Mouse (Mus musculus): ENCODE results near the gene Efnb3. TPM values are rescaled to one million over a fixed set of nuclear protein-coding genes. Genes with fewer than 3 reads are reported as not detected.

Efnb3 gene
- 1.5 and 2.0 TPM in 2 replicates for total RNA-seq (2021)
- long read RNA-seq, experiment 1, partial matches to known transcripts, result 0 of 1 reads
- long read RNA-seq, experiment 1, other reads (novel, unspliced or antisense), result 0 of 1 reads
- long read RNA-seq, experiment 2, partial matches to known transcripts, result 0 of 1 reads
- long read RNA-seq, experiment 2, other reads (novel, unspliced or antisense), result 0 of 1 reads

DNA sequence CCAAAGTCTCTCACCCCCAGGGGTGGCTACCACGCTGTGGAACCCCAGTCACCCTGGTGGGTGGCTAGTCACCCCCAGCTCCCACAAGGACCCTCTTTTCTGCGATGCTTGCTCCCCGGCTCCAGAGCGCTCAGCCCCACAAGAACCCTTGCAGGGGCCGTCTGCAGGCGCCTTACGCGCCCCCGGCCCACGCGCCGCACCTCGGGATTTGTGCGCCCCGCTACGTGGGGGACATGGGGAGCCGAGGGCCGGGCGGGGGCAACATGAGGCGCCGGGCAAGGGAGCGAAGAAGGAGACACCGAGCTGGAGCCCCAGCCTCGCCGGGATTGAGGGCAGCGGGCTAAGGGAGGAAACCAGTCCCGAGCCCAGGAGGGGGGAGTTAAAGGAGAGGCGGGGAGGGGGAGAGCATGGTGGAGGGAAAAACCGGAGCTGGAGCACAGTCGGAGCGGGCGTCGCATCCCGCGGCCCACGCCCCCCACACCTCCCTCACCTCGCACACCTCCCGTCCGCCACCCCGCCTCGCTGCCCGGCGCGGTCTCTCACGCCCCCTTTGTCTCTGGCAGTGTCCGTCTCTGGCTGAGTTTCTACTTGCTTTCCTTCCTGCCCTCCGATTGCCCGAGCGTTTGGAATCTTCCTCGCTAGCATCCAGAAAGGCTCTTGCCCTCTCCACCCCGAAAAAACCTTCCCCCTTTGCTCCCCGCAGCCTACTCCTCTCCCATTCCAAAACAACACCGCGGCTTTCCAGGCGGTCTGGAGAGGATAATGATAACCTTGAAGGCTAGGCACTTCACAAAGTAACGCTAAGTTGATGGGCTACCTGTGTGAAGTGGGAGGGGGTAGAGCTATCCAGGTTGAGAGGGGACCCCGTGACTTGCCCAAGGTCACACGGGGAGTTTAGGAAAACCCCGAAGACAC is at the start of gene Efnb3:
Gene Efnb3, minus strand, starts transcription at position 355 of the 915 bp plus-strand sequence.
- DNase-seq, result peak; percentile 43

DNA sequence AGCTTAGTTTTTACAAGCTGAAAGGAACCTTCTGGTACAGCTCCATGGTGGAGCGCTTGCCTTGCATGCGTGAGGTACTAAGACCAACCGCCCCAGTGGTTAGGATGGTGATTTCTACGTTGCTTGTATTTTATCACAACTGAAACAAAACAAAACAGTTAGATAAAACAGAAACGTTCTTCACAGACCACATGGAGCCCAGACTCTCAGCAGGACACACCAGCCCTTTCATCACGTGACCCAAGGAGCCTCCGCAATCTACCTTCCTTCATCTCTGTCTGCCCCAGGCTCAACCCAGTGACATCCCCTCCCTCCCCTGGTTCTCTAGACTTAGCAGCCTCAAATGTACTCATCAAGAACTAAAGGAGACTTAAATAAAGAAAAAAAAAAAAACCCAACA is 49.4 kb upstream of the Efnb3 start:
- no peak for DNase-seq

DNA sequence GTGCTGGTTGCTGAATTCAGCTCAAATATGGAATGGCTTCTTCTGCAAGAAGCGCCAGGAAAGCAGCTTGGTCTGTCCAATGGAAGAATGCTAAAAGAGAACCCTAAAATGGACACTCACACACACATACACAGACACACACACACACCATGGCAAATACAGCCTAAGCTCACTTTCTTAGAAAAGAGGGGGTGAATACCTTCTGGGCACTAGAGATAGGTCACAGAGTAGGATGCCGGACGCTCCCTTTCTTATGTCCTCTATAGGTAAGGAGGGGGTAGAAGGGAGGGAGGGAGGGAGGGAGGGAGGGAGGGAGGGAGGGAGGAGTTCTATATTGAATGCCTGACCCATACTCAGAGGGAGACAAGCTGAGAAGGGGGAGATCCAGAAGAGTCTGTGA is 48.5 kb upstream of the Efnb3 start:
- DNase-seq, result no peak

DNA sequence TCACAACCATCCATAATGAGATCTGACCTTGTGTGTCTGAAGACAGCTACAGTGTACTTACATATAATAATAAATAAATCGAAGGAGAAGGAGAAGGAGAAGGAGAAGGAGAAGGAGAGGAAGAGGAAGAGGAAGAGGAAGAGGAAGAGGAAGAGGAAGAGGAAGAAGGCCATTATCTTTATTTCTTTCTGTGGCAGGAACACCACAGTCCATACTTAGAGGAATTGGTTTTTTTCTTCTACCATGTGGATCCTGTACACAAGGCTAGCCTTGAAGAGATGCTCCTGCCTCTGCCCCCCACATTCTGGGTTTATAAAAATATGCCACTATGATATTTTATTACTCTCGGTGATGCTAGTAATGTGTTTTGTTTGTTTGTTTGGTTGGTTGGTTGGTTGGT is 46.8 kb upstream of the Efnb3 start:
- no peak for DNase-seq

DNA sequence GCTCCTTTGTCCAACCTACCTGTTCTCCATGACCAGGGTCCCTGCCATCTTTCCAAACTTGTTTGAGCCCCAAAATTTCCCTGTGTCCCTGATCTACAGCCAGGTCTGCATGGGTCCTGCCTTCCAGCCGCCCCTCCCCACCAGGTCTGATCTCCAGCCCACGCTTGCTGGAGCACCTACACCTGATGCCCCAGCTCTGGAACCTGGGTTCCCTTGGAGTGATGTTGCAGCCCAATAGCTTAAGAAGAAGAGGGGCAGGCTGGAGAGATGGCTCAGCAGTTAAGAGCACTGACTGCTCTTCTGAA is 46.4 kb upstream of the Efnb3 start:
- DNase-seq, result no peak

DNA sequence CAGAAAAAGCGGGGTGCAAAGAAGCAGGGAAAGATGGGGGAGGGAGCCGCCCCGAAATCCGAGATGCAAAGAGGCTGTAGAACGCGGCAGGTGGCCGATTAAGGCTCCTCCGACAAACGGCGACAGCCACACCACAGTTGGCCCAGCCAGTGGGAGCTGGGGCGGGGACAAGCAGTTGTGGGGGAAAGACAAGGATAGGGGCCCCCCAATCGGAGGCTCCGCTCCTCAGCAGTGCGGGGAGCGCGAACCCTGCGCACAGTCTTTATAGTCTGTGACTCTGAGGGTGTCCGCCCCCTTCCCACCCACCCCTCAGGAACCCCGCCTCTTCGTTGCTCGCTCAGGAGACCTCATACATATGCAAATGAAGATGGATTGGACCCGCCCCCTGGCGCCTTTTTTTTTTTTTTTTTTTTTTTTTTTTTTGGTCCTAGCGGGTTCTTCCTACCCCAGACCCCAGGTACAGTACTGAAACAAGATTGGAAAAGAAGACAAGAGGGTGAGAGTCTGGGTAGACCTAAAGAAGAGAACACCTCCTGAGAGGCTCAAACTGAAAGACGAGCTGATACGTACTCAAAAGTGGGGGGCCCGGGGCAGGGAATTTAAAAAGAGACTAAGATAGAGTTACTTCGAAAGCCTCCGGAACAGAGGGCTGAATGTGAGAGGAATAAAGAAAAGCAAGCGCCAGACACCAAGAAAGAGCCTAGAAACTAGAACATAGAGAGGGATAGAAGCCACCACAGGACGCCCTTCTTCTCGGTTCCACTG is 45.9 kb upstream of the Efnb3 start, which contains the start of gene Atp1b2:
Gene Atp1b2, minus strand, starts transcription at position 217 of the 765 bp plus-strand sequence.
- peak; percentile 85 for DNase-seq

DNA sequence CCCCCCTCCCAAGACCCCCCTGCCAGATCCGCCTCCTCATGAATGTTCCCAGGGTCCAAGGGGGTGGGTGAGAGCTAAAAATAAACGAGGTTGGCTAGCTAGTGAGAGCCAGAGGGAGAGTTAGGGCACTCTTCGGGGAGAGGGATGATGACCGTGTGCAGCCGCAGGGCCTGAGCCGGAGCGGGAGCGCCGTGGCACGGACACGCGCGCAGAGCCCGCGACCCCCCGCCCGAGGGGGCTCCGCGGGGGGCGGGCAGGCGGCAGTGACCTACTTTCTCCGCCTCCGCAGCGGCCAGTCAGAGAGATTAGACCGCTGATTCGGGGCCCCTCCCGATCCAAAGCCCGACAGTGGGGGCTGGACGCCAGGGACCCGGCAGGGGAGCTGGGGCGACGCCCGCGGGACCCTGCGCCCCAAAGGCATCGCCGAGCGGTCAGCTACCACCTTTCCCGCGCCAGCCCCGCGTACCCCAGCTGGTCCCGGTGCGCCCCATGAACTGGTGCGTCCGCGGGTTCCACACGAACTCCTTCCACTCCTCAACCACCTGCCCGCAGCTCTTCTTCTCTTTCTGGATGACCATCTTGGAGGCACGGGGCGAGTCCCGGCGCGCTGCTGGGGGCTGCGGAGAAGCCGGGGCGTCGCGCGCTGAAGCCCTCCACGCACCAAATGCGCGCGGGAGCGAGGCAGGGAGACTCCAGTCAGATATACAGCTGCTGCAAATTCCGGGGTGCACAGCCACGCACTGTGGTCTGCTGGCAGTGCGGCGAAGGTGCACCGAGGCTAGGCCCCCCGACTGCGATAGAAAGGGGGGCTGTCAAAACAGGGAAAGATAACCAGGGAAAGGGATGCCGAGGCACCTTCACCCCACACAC is 45.0 kb upstream of the Efnb3 start:
- DNase-seq, result peak; percentile 54

DNA sequence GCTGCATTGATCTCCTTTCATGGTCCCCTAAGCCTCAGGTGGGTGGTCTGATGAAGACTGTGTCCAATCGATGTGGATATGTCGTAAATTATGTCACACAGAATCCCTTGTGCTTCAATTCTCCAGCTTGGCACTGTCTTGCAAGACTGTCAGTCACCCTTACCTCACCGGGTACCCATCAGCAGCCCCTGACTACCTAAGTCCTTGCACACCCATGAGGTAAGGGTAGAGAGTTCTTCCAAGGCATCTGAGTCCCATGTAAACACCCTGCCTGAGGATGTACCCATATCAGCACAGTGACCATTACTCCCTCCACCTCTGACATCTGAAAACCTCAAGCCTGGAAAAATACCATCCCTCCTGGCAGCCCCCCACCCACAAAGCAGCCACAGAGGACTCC is 44.3 kb upstream of the Efnb3 start:
- DNase-seq, result no peak

DNA sequence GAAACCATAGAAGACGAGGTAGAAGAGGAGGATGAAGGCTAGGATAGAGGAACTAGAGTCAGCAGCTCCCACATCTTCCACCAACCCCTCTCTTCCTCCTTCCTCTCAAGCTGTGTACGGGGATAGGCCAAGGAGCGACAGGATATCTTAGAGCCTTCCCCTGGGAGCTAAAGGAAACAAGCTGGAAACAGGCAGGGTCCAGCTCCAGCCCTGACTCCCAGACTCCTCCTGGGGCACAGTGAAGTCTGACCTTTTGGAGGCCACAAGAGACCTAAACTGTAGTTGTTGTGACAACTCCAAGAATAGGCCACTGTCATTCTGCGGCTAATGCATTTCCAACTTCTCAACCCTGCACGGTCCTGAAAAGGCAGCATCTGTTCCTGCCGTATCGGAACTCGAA is 43.5 kb upstream of the Efnb3 start:
- no peak for DNase-seq

DNA sequence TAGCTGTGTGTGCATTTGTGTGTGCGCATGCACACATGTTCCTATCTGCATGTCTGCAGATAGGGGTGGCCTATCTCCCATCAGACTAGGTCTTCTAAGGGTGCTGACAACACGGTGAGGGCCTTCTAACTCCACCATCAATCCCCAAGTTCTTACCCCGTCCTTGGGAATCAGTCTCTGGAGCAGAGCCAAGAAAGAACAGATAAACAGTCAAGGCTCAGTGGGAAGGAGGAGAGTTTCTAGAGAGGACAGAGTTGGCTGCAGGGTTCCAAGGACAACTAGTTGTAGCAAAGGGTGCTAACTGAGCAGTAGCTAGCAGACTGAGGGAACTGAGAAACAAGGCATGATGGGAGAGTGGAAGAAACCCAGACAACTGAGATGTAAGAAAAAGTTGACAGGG is 41.8 kb upstream of the Efnb3 start:
- DNase-seq, result no peak

DNA sequence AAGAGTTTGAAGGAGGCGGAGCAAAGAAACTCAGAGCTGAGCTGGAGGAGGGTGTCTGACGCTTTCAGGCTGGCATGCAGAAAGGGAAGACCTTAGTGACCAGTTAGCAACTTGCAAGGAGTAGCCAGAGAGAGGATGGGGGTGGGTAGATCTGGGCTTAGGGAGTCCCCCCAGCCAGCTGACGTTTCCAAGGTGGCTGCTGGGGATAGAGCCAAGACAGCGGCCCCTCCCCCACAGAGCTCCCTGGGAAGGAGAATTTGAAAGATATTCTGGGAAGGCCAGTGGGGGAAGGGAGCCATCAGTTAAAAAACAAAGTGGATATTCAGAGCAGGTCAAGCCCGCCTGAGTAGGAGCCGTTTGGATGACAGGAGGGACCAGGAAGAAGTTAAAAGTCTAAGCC is 40.1 kb upstream of the Efnb3 start:
- peak; percentile 81 for DNase-seq

DNA sequence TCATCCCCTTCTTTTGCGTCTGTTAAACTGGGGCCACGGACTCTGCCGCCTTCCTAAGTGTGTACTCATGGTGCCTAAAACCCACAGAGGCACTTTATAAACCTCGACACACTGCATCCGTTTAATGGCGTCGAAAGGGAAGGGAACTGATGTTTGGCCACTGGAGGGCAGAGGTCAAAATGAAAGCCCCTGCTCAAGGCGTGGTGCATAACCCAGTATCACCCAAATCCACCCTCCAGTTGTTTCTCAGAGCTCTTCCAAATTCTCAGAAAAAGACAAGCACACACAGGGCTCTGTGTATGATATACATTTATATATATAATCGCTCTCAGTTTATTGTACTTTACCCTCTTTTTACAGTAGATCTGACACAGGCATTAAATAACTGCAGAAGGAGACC is 39.4 kb upstream of the Efnb3 start:
- DNase-seq, result peak; percentile 1

DNA sequence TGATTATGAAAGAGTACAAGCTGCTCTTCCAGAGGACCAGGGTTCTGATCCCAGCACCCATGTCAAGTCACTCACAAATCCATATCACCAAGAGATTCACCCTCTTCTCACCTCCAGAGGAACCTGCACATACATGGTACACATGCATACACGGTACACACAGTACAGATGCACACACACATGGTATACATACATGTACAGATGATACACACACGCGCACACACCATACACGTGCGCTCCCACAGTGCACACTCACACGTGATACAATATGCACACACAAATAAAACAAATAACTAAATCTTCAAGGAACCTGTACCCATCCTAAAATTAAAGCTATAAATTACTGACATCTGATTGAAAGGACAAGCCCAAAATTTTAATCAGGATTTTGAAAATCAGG is 34.8 kb upstream of the Efnb3 start:
- DNase-seq, result no peak

DNA sequence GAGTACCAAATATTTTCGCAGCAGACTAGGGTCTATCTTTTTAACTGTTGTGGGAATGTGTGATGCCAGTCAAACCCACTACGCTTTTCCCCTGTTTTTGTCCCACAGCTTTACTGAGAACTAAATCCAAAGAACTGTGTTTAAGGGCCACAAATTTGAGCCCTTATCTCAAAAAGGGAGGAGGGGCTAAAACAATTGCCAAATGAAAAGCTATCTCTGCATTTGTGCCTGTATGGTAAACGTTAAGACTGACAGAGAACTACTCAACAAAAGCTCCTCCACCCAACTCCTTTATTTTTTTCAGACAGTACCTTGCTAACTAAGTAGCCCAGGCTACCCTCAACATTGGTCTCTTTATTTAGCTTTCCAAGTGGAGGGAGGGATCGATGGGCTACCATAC is 32.8 kb upstream of the Efnb3 start:
- no peak for DNase-seq

DNA sequence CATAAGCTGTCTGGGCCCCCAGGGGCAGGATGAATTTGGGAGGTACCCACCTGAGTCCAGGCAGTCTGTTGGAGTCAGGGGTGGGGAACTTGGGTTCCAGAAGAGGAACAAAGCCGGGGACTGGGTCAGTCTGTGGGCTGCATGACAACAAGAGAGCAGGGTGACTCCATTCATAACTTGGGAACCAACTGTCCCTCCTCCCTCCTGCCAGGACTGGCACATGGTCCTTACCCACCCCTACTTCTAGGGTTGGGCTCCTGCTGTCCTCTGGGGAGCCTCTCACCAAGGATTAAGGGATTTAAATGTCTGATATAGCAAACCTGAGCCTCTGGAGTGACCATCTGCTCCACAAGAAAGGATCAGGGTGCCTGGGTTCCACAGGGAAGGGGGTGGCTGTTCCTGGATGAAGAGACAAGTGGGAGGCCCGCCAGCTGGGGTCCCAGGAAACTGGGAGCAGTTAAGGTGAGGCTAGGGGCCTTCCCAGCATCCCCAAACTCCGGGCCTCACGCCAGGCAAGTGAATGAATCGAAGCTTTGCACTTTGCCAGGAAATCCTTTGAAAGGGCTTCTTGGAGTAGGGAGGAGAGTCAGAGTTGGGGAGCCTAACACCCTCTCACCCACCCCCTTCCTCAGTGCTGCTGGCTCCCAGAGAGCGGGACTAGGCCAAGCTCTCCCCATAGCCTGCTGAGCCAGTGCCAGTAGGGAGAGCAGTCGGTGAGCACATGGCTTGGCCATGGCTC is 32.1 kb upstream of the Efnb3 start:
- DNase-seq, result no peak

DNA sequence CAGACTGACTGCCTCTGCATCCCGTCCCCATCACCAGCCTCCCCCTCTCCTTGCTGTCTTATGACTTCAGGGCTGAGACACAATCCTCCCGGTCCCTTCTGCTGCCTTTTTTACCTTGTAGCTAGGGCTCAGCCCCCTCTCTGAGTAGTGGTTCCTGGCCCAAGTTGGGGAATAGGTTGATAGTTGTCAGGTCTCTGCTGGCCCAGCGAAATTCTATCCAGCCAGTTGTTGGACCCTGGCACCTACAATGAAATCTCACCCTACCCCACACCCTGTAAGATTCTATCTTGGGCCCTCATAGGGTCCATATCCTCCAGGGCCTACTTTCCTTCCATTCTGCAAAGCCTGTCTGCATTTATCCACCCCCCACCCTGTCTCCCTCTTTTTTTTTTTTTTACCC is 31.4 kb upstream of the Efnb3 start:
- DNase-seq, result no peak

DNA sequence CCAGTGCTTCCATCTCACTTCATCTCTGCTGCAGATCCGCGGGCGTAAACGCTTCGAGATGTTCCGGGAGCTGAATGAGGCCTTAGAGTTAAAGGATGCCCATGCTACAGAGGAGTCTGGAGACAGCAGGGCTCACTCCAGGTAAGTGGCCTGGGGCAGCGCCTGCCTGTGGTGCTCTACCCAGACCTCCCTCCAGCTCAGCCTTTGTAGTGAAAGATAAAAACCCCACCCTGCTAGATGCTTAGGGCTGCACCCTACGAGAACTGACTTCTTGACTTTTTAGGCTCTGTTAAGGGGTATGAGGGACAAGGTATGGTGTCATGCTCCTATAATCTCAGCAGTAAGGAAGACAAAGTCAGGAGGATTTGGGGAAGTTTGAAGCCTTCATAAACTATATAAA is 30.6 kb upstream of the Efnb3 start:
- DNase-seq, result no peak

DNA sequence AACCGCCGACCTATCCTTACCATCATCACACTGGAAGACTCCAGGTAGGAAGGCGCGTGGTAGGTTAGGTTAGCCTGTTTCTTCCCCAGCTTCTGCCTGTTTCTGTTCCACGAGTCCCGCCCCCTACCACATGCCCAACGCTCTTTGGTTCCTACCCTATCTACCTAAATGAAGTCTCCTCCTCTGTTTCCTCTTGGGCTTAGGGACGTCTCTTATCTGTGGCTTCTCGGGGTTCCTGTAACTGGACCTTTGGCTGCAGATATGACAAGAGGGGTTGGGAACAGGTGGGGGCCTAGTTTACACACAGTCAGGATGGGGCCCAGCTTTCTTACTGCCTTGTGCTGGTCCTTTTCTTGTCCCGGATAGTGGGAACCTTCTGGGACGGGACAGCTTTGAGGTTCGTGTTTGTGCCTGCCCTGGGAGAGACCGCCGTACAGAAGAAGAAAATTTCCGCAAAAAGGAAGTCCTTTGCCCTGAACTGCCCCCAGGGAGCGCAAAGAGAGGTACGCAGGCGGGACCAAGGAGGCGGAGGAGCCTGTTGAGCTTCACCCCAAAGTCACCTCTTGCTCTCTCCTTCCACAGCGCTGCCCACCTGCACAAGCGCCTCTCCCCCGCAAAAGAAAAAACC is 29.3 kb upstream of the Efnb3 start:
- no peak for DNase-seq

DNA sequence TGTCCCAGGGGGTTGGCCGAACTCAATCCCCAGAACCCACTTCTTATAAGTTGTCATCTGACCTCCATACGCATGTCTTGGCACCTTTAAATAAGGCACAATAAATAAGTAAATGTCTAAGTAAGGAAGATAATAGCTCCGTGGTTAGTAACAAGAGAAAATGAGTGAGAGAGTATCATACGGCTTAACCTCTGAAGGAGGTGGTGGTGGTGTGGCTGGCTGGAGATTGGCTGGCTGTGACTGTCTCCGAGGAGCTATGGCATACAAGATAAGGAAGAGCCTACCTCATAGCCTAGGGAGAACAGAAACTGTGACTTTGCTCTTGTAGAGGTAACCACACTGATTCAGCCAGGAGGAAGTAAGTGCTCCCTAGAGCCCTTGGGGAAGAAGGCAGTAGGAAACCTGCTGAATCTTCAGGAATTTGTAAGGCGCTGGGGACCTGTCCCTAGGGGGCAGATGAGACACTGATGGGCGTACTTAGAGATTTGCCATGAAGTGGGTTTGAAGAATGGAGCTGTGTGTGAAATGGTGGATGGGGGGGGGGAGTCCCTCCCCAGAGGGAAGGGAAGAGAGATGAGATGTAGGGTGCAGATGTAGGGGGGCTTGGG is 25.8 kb upstream of the Efnb3 start:
- DNase-seq, result no peak

DNA sequence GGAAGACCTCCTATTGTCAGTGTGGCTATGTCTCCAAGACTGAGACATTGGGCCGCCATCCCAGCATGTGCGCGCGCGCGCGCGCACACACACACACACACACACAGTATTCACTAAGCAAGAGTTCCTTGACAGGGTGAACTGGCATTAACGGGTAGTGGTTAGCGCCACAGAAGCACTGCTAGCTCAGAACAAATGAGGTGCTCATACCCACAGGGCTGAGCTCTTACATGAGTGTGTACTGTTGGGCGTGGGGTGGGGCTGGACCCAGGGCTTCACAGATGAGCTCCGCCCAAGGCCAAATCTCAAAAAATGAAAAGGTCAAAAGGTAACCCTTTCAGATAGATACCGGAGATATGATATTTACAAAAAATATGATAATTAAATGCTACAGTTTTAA is 24.9 kb upstream of the Efnb3 start:
- no peak for DNase-seq

DNA sequence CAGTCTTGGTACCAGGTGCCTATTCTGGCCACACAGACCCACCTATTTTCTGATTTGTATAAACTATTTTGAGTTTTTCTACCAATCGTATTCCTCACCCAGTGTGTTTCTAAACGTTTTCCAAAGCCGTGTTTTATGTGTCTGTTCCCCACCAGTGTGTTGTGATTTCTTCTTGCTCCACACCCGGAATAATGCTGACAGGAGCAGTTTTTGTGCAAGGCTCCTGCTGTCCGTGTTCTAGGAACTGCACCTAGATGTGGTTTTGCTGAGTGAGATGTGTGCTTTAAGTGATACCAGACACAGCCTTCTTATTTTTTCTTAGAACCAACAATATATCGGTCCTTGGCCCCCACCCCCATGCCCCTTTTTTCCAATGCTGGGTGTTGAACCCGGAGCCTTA is 24.0 kb upstream of the Efnb3 start:
- no peak for DNase-seq
